8 mouse cellular contexts compared by ENCODE assay signal in the genomic region with DNA sequence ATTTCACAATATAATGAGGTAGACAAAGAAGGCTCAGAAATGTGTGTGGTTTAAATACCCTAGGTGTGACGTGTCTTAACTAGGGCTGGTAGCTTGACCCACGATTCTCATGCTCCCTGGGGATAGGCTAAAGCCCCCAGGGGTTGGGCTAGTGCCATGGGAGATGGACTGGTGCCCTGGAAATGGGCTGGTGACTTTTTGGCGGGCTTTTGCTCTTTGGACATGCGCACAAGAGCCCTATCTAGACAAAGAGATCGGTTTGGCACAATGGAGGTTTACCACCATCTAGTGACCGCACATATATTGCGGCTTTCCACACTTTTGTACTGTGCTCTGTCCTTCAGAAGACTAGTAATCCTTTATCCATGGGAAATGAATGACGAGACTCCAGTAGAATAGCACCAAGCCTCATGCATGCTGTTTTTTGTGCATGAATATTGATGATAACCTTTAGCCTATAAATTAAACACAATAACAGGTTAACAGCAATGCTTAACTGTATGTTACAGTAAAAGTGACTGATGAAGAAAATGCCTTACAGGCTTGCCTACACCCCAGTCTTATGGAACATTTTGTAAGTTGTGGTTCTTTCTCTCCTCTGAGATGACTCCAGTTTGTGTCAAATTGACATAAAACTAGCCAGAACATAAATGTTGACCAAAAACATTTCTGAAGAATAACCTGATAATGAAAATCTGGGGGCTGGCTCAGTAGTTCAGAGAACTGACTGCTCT. TPM values are rescaled to one million over a fixed set of nuclear protein-coding genes. Genes with fewer than 3 reads are reported as not detected.
DNase-seq lines count a peak whose midpoint lies in the region; ATAC-seq lines count a peak whose summit lies in the region.
"Not testable (repeated sequence)": the region's sequence is repeated elsewhere in the genome, so short reads cannot be mapped to it uniquely, and the experiment has no call there.

No protein-coding gene starts in this region.

- not testable (repeated sequence) for H3K27me3 ChIP-seq in intestine, embryonic 16.5 days (replicated peaks; ENCODE audit: control insufficient read depth, insufficient read depth, low read length)

- peak; percentile 50 for DNase-seq in 3T3-L1 (ENCODE audit: low read depth, low spot score)
- DNase-seq in adrenal gland, adult 8-10 months = peak; percentile 9
- DNase-seq in embryo, embryonic 11.5 days (ENCODE audit: low read depth, low spot score) = peak; percentile 14
- peak; percentile 8 to 35 for DNase-seq in heart, adult 18-20 months
- DNase-seq in left cerebral cortex, postnatal 10 days (ENCODE audit: extremely low spot score in 1 of 2, low spot score in 2 of 2) = peak; percentile 45
- DNase-seq in lung, postnatal 36 days = peak; percentile 64
- peak; percentile 15 for DNase-seq in right cerebral cortex, adult 18-20 months

- H3K4me1 ChIP-seq in intestine, embryonic 16.5 days (ENCODE audit: control insufficient read depth, insufficient read depth, low read length) = not testable (repeated sequence)

- WGBS in intestine, embryonic 16.5 days = 45% methylated on average over 8 of the region's 8 CpGs

- intact Hi-C loops in left cerebral cortex, postnatal 10 days (cut with DNase I) = not testable (repeated sequence)

- H3K4me2 ChIP-seq in intestine, embryonic 16.5 days (ENCODE audit: low read depth, low read length) = not testable (repeated sequence)

- not testable (repeated sequence) for H3K27ac ChIP-seq in intestine, embryonic 16.5 days (ENCODE audit: low read length)

- H3K9ac ChIP-seq in intestine, embryonic 16.5 days (ENCODE audit: low read depth, low read length) = not testable (repeated sequence)

- H3K4me3 ChIP-seq in intestine, embryonic 16.5 days (ENCODE audit: low read length) = not testable (repeated sequence)

- not testable (repeated sequence) for H3K9me3 ChIP-seq in intestine, embryonic 16.5 days (ENCODE audit: control insufficient read depth, low read length)

- peak; percentile 46 for ATAC-seq in intestine, embryonic 16.5 days

- not testable (repeated sequence) for H3K36me3 ChIP-seq in intestine, embryonic 16.5 days (ENCODE audit: control insufficient read depth, insufficient read depth, low read length)

RNA-seq across cellular contexts. Expression of gene Zfp932, which starts 27.5 kb away (rescaled TPM):
- 10 to 100 TPM; 20.6 to 45.8 (median 33.3) TPM for total RNA-seq in adrenal gland, adult 8-10 months (2022)
- 1 to 10 TPM; 6.8 to 8.0 TPM for total RNA-seq in heart, adult 18-20 months (2021)
- polyA plus RNA-seq in intestine, embryonic 16.5 days (2015; fragmentation: Nextera tagmentation; extraction: Ambion mirVana) = 13.2 and 14.8 TPM in 2 replicates
- 10 to 100 TPM; 53.6 to 56.0 TPM for total RNA-seq in left cerebral cortex, postnatal 10 days (2021)

RNA-seq across cellular contexts. Expression of gene Gm17655, which starts 48.5 kb away (rescaled TPM):
- total RNA-seq in adrenal gland, adult 8-10 months (2022) = 10 to 100 TPM in 1 of 4 experiments, 1 to 10 TPM in 3; 6.7 to 19.1 (median 8.3) TPM
- 1 to 10 TPM; 1.9 to 3.6 TPM for total RNA-seq in heart, adult 18-20 months (2021)
- 3.2 and 3.7 TPM in 2 replicates for polyA plus RNA-seq in intestine, embryonic 16.5 days (2015; fragmentation: Nextera tagmentation; extraction: Ambion mirVana)
- 10 to 100 TPM in 1 of 2 experiments, 1 to 10 TPM in 1; 9.6 to 12.0 TPM for total RNA-seq in left cerebral cortex, postnatal 10 days (2021)

Comparison
In these comparisons a context has a peak if more than half of its experiments do, and no peak if none do; other contexts are left out.
1. DNase-seq: peak in every context shown above with its lines; median percentile 64 in lung, postnatal 36 days; 50 in 3T3-L1; 45 in left cerebral cortex, postnatal 10 days; 22 in heart, adult 18-20 months; 15 in right cerebral cortex, adult 18-20 months; 14 in embryo, embryonic 11.5 days; 9 in adrenal gland, adult 8-10 months.